Mouse (Mus musculus): Measurements from ENCODE around the gene Fam131c. TPM values are rescaled to one million over a fixed set of nuclear protein-coding genes. Genes with fewer than 3 reads are reported as not detected.

The Fam131c gene
- polyA plus RNA-seq (2012; rRNA removed; ENCODE audit: low replicate concordance), result 1.4 and 2.9 TPM in 2 replicates

DNA sequence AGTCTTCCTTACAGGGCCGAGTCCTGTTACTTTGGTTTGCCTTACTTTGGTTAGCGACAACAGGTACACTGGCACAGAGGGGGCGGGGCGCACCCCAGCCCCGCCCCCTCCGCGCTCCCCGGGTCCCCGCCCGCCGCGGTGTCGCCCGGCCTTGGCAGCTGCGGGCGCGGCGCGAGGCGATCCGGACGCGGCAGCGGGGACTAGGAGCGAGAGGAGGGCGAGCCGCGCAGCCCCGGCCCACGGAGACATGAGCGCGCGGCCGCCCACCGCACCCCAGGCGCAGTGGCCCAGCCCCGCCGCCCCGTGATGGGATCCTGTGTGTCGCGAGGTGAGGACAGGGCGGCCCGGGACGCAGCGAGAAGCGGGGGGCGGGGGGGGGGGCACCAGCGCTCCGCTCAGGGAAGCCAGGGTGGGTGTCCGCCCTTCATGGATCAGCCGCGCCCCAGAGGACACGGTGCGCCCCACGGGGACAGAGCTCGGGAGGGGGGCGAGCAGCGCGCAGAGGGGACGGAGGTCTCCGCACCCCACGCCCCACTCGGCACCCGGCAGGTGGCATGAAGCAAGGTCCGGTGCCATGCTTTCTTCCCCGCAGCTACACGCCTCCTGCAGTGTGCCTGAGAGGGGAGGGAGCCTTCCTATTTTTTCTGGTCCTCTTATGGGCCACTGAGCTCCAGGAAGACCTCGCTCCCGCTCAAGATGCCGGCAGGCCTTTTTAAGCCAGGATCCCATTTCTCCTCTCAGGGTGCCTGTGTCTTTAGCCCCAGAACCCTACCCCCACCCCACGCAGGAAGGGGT lies at the start of gene Fam131c:
Gene Fam131c (plus strand): TSS at position 224 of the 795 bp plus-strand sequence.

GRCm38 (mm10) chr4:141398545-141398944 lies 30.5 kb downstream of the Fam131c start, which contains the start of gene Clcnka:
Clcnka (minus strand) TSS chr4:141398724.

DNA sequence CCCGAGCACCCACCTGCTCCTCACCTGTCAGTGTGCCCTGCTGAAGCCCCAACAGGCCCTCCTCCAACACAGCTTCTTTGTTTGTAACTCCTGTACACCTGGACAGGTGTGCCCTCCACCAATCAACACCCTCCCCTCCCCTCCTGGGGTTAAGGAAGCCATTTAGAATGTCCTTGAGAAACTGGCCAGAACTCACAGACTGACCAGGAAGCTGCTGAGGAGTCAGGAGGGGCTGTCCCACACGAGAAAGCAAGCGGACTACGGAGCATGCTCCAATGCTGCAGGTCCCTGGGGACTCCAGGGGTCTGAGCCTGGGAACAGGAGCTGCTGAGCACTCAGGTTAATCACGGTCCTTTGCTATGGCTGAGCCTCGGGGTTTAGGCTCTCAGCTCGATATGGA lies 47.9 kb downstream of the Fam131c start, which contains the start of gene Clcnkb:
Gene Clcnkb (minus strand): TSS at position 91 of the 400 bp plus-strand sequence.

GRCm38 (mm10) chr4:141420192-141420829 lies 52.3 kb downstream of the Fam131c start, which contains the start of gene Hspb7:
Hspb7 (plus strand) TSS chr4:141420779.

Other genes with a start within 250 kb of the Fam131c start
- 59.7 and 70.7 TPM in 2 replicates for gene Szrd1, start 228.4 kb upstream of the Fam131c start, polyA plus RNA-seq (2012; rRNA removed; ENCODE audit: low replicate concordance)
- gene Fbxo42, start 220.3 kb upstream of the Fam131c start, polyA plus RNA-seq (2012; rRNA removed; ENCODE audit: low replicate concordance), result 8.5 and 10.2 TPM in 2 replicates
- gene Rsg1, start 154.3 kb upstream of the Fam131c start, polyA plus RNA-seq (2012; rRNA removed; ENCODE audit: low replicate concordance), result 0.18 and 0.99 TPM in 2 replicates
- 38.6 and 79.5 TPM in 2 replicates for gene Arhgef19, start 128.7 kb upstream of the Fam131c start, polyA plus RNA-seq (2012; rRNA removed; ENCODE audit: low replicate concordance)
- 35.9 and 50.7 TPM in 2 replicates for gene Epha2, start 67.0 kb upstream of the Fam131c start, polyA plus RNA-seq (2012; rRNA removed; ENCODE audit: low replicate concordance)
- 0.05 and 0.07 TPM in 2 replicates for gene Clcnka, start 30.5 kb downstream of the Fam131c start, polyA plus RNA-seq (2012; rRNA removed; ENCODE audit: low replicate concordance)
- gene Clcnkb, start 47.8 kb downstream of the Fam131c start, polyA plus RNA-seq (2012; rRNA removed; ENCODE audit: low replicate concordance), result 0.11 TPM in 1 of 2 replicates, not detected in the other
- 4.6 and 18.4 TPM in 2 replicates for gene Hspb7, start 52.6 kb downstream of the Fam131c start, polyA plus RNA-seq (2012; rRNA removed; ENCODE audit: low replicate concordance)
- gene Srarp, start 67.9 kb downstream of the Fam131c start, polyA plus RNA-seq (2012; rRNA removed; ENCODE audit: low replicate concordance), result 0.25 TPM in 1 of 2 replicates, not detected in the other
- 34.9 and 44.9 TPM in 2 replicates for gene Zbtb17, start 76.4 kb downstream of the Fam131c start, polyA plus RNA-seq (2012; rRNA removed; ENCODE audit: low replicate concordance)
- gene Spen, start 170.4 kb downstream of the Fam131c start, polyA plus RNA-seq (2012; rRNA removed; ENCODE audit: low replicate concordance), result 38.0 and 39.5 TPM in 2 replicates
- 60.7 and 63.9 TPM in 2 replicates for gene Fblim1, start 237.9 kb downstream of the Fam131c start, polyA plus RNA-seq (2012; rRNA removed; ENCODE audit: low replicate concordance)

All from duodenum, adult 2 months (tissue).